Mouse (Mus musculus) C2C12 (cell line): ENCODE measurements around the gene Dpf3. TPM values are rescaled to one million over a fixed set of nuclear protein-coding genes. Genes with fewer than 3 reads are reported as not detected.

Source experiments
- H3K27me3 ChIP-seq: one replicate; pipeline ENCODE4 v1.6.1; 2011; ENCODE audit not compliant: control insufficient read depth, insufficient read depth, insufficient read length
- H3K36me3 ChIP-seq: one replicate; pipeline ENCODE4 v1.6.1; 2011; ENCODE audit not compliant: control insufficient read depth, insufficient read depth
- H3K4me3 ChIP-seq: one replicate; pipeline ENCODE4 v1.5.1; 2011; ENCODE audit warnings: mild to moderate bottlenecking, control low read depth; ENCODE audit not compliant: poor library complexity, insufficient read depth, severe bottlenecking
- H3K79me2 ChIP-seq: one replicate; pipeline ENCODE4 v1.6.1; 2011; ENCODE audit not compliant: control insufficient read depth, insufficient read depth
- H3K79me3 ChIP-seq: one replicate; pipeline ENCODE4 v1.6.1; 2011; ENCODE audit warnings: low read depth, control low read depth
- H3ac ChIP-seq: one replicate; pipeline ENCODE3; 2011; ENCODE audit warnings: low read depth; ENCODE audit not compliant: control insufficient read depth, insufficient read length
- CEBPB ChIP-seq: IDR thresholded peaks from one replicate; pipeline ENCODE4 v1.6.1; 2011; ENCODE audit warnings: low read depth, mild to moderate bottlenecking, control low read depth, moderate library complexity
- CTCF ChIP-seq: IDR thresholded peaks from one replicate; pipeline ENCODE4 v1.5.1; 2011; ENCODE audit not compliant: control insufficient read depth, insufficient read depth, insufficient read length
- FOSL1 ChIP-seq: IDR thresholded peaks from one replicate; pipeline ENCODE4 v1.8.0; 2011; ENCODE audit warnings: mild to moderate bottlenecking, low read length; ENCODE audit not compliant: poor library complexity, insufficient read depth, severe bottlenecking
- MAX ChIP-seq: IDR thresholded peaks from one replicate; pipeline ENCODE4 v1.6.1; 2011; ENCODE audit warnings: mild to moderate bottlenecking, control low read depth
- MYOD1 ChIP-seq: IDR thresholded peaks from one replicate; pipeline ENCODE4 v1.6.1; 2011; ENCODE audit warnings: low read depth; ENCODE audit not compliant: control insufficient read depth, insufficient read length
- MYOG ChIP-seq: IDR thresholded peaks from one replicate; pipeline ENCODE4 v1.6.1; 2011; ENCODE audit not compliant: control insufficient read depth, insufficient read length; ENCODE audit errors: extremely low read depth
- USF1 ChIP-seq: IDR thresholded peaks from one replicate; pipeline ENCODE4 v1.6.1; 2011; ENCODE audit warnings: low read depth, mild to moderate bottlenecking, control low read depth, moderate library complexity
- polyA plus RNA-seq: library from polyadenylated mRNA; unstranded; fragments of >200 nt; fragmentation: generic; extraction: Trizol; gene quantifications from one replicate; pipeline ENCODE4 v1.2.1, GENCODE M21; 2012; ENCODE audit warnings: missing spikeins

The Dpf3 gene
- polyA plus RNA-seq, 1 experiment = 0.25 TPM

DNA sequence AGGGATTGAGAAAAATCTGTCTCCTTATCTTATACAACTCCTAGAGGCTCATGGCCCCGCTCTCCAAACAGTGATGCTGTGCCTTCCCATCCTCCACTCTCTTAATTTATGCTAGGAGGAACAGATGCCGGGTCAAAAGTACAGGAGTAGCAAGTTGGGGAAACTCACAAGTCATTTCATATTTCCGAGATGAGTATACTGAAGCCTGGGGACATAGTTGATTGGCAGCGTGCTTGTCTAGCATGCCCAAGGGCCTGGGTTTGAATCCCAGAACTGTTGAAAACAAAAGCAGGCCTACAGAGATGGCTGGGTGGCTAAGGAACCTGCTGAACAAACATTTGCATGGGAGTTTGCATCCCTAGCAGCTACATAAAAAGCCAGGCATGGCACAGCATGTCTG lies 72.3 kb downstream of the Dpf3 start:
- Histone ChIP-seq H3K27me3 (peaks cover 32% of the 10 kb centered on the region), H3K36me3 (no peaks in the 10 kb centered on the region), H3ac (no peak overlapping the region), H3K4me3 (no peak overlapping the region), H3K79me2 (no peaks in the 10 kb centered on the region), H3K79me3 (no peaks in the 10 kb centered on the region)
- TF ChIP-seq CTCF = no peak
- TF ChIP-seq USF1 = no peak
- no peak for TF ChIP-seq MAX
- no peak for TF ChIP-seq FOSL1
- TF ChIP-seq MYOG = no peak
- no peak for TF ChIP-seq CEBPB
- no peak for TF ChIP-seq MYOD1

GRCm38 (mm10) chr12:83413684-83414083 lies 73.8 kb downstream of the Dpf3 start:
- Histone ChIP-seq H3K27me3 (peaks cover 29% of the 10 kb centered on the region), H3K36me3 (no peaks in the 10 kb centered on the region)
- no peak for TF ChIP-seq CTCF
- no peak for TF ChIP-seq MYOD1
- TF ChIP-seq MYOG = no peak
- TF ChIP-seq USF1 = no peak
- TF ChIP-seq MAX = no peak
- TF ChIP-seq FOSL1 = no peak

DNA sequence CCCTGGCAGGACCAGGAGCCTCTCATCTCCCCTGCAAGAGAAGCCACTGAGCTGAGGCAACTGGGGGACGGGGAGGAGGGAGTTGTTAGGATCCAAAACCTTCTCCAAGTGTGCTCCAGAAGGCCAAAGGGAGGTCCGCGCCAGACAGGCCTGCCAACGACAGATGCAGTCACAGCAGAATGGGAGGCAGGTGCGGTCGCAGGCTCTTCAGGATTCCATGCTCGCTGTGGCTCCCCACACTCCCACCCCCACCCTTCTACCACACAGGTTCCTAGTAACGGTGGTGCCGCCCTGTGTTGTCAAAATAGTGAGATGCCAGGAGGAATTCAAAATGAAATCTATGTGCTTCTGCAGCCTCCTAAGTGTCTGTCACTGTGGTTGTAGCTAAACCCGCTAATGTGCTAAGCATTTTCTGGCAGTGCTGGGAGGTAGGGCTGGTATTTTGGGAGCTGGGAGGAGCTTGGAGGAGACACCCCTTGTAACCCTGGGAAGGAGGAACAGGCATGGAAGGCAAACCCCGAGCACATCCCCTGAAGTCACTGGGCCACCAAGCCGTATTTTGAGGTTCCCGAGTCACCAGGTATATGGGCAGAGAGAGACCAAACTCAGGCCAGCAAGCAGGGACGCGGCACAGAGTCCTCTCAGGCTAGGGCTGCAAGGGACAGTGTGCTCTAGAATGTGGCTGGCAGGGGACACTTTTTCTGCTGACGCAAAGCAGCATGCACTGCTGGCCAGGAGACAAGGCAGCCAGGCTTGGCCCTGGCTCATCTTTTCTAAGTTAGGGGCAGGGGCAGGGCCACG lies 75.6 kb downstream of the Dpf3 start:
- Histone ChIP-seq H3K36me3 (no peaks in the 10 kb centered on the region), H3ac (no peak overlapping the region), H3K4me3 (no peak overlapping the region), H3K27me3 (peaks cover 24% of the 10 kb centered on the region), H3K79me3 (no peaks in the 10 kb centered on the region), H3K79me2 (no peaks in the 10 kb centered on the region)
- TF ChIP-seq CEBPB (no peak), USF1 (no peak), CTCF (no peak), MAX (no peak), FOSL1 (no peak), MYOG (no peak), MYOD1 (no peak)

More at GRCm38 (mm10) chr12:83413684-83414083, 73.8 kb downstream of the Dpf3 start:
- no peaks in the 10 kb centered on the region for H3K79me3 ChIP-seq
- H3ac ChIP-seq = no peak overlapping the region
- H3K4me3 ChIP-seq = no peak overlapping the region
- H3K79me2 ChIP-seq = no peaks in the 10 kb centered on the region

GRCm38 (mm10) chr12:83411032-83411431 lies 76.5 kb downstream of the Dpf3 start:
- Histone ChIP-seq H3ac (no peak overlapping the region), H3K4me3 (no peak overlapping the region), H3K79me3 (no peaks in the 10 kb centered on the region), H3K36me3 (no peaks in the 10 kb centered on the region), H3K27me3 (peaks cover 24% of the 10 kb centered on the region), H3K79me2 (no peaks in the 10 kb centered on the region)
- TF ChIP-seq CEBPB (no peak), MYOG (no peak), MYOD1 (no peak), MAX (no peak), USF1 (no peak), CTCF (no peak), FOSL1 (no peak)

DNA sequence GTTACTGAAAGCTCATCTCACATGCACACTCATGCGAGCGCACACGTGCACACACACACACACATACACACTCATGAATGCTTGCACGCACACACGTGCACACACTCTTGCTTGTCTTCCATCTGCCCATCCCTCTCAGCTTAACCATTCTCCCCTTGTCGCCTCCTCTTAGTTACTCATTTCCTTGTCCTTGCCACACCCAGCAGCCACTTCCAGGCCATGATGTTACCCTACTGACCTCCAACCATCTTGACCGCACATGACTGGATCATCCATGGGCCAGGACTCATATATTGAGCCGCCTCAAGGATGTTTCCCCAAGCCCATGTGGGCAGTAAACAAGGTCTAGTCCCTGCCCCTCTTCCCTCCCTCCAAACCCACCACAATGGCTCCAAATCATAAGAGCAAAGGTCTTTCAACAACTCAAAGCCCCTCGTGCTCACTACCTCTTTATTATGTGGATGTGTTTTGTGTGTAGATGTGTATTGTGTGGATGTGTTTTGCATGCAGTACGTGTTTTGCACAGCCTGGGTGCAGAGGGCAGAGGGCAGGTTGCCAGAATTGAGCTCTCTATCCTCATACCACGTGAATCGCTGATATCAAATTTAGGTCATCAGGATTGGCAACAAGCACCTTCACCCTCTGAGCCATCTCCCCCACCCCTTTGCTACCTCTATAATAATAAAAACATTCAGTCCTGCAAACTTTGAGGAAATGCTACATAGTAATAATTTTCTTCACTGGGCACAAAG lies 82.0 kb downstream of the Dpf3 start:
- Histone ChIP-seq H3K27me3 (no peaks in the 10 kb centered on the region), H3K36me3 (no peaks in the 10 kb centered on the region), H3K79me2 (no peaks in the 10 kb centered on the region), H3K79me3 (no peaks in the 10 kb centered on the region), H3ac (no peak overlapping the region), H3K4me3 (no peak overlapping the region)
- TF ChIP-seq FOSL1 = no peak
- no peak for TF ChIP-seq MYOG
- no peak for TF ChIP-seq MAX
- TF ChIP-seq CEBPB = no peak
- TF ChIP-seq USF1 = no peak
- no peak for TF ChIP-seq MYOD1
- TF ChIP-seq CTCF = no peak
